Mouse (Mus musculus) olfactory bulb, adult 2 months (tissue): ENCODE data around the gene Kcnq4.

Experiments
- CTCF ChIP-seq: fragments of 200-500 bp; IDR thresholded peaks from 2 replicates; pipeline ENCODE4 v1.5.1; 2012; ENCODE audit warnings: low read depth, mild to moderate bottlenecking, low read length, moderate library complexity; ENCODE audit not compliant: insufficient read depth
- POLR2A ChIP-seq: fragments of 200-500 bp; IDR thresholded peaks from 2 replicates; pipeline ENCODE4 v1.6.1; 2012; ENCODE audit warnings: mild to moderate bottlenecking, low read depth, low read length, moderate library complexity; ENCODE audit not compliant: insufficient read depth

GRCm38 (mm10) chr4:120721574-120721973 is 26.8 kb downstream of the Kcnq4 start:
- TF ChIP-seq CTCF (no peak), POLR2A (no peak)
